Mouse (Mus musculus) brain, embryonic 14.5 days (tissue): ENCODE data around the gene 2610301B20Rik. TPM values are rescaled to one million over a fixed set of nuclear protein-coding genes. Genes with fewer than 3 reads are reported as not detected.
A peak's percentile ranks its signal among the peaks of the same experiment; 100 is the strongest.

Source experiments
- DNase-seq: peaks from one replicate; pipeline ENCODE4 v3.0.0-alpha.2; 2011; ENCODE audit warnings: low read depth
- CTCF ChIP-seq: fragments of 200-500 bp; IDR thresholded peaks from 2 replicates; pipeline ENCODE4 v1.5.1; 2012; ENCODE audit warnings: inconsistent platforms, mild to moderate bottlenecking, moderate library complexity, borderline replicate concordance; ENCODE audit not compliant: insufficient read depth, insufficient read length; ENCODE audit errors: extremely low read depth
- POLR2A ChIP-seq: fragments of 200-500 bp; IDR thresholded peaks from 2 replicates; pipeline ENCODE4 v1.6.1; 2012; ENCODE audit warnings: mild to moderate bottlenecking, inconsistent platforms, borderline replicate concordance; ENCODE audit not compliant: poor library complexity, insufficient read depth, insufficient read length, severe bottlenecking; ENCODE audit errors: extremely low read depth
- polyA plus RNA-seq: library from polyadenylated mRNA; depleted of rRNA; stranded (reverse); fragments of >200 nt; gene quantifications from 2 replicates; pipeline ENCODE4 v1.2.3, GENCODE M21; 2012

The 2610301B20Rik gene
- polyA plus RNA-seq, 1 experiment = 32.7 TPM

GRCm38 (mm10) chr4:10912611-10913301 lies 38.5 kb downstream of the 2610301B20Rik start:
- TF ChIP-seq CTCF (peak; percentile 84; the same call in 1 of the 2 replicates), POLR2A (no peak)
- peak; percentile 91 for DNase-seq

DNA sequence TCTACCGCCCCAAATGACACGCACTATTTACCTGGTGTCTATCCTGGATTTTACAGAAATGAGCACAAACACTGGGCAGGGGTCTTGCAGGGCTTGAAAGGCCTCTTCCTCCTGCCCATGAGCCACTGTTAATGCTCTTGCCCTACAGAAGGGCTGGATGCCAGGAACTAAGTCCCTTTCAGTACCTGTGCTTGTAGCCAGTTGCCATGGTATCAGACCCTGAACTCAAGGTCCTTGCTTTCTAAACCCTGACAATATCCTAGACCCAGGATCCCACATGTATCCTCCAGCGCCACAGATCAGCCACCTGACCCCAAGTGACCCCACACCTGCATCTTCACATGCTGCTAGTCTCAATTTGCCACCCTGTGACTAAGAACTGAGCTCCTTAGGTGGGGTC lies 39.1 kb downstream of the 2610301B20Rik start:
- DNase-seq = no peak
- TF ChIP-seq POLR2A = no peak
- TF ChIP-seq CTCF = no peak

GRCm38 (mm10) chr4:10914766-10915165 lies 40.5 kb downstream of the 2610301B20Rik start:
- DNase-seq = no peak
- TF ChIP-seq POLR2A (no peak), CTCF (no peak)

DNA sequence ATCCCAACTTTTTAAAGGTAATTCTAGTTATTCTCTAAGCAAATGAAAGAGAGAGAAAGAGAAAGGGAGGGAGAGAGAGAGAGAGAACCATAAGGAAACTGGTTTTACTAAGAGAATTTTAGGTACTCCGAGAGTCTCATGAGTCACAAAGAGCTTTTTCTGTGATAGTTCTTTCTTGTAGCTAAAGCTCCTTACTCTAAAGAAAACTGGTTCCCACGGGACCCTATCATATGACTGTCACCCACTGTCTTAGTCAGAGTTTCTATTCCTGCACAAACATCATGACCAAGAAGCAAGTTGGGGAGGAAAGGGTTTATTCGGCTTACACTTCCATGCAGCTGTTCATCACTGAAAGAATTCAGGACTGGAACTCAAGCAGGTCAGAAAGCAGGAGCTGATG lies 41.0 kb downstream of the 2610301B20Rik start:
- DNase-seq = no peak
- no peak for TF ChIP-seq POLR2A
- TF ChIP-seq CTCF = no peak

DNA sequence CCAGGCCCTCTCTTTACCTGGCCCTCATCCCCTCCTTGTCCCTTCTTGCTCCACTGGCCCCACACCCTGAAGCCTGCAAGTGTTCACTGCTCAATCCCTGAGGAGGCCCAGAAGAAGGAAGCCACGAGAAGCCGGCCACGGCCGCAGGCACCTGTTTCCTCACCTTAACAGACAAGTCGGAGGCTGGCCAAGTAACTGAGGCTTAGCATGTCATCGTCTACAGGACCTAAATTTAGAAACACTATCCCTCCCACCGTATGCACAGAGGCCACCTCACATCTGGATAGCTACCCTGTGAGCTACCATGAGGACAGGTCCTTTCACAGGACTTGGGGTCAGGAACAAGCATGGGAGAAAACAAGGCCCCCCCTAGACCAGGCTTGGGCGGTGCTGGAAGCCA lies 44.1 kb downstream of the 2610301B20Rik start:
- no peak for DNase-seq
- TF ChIP-seq CTCF (no peak), POLR2A (no peak)

DNA sequence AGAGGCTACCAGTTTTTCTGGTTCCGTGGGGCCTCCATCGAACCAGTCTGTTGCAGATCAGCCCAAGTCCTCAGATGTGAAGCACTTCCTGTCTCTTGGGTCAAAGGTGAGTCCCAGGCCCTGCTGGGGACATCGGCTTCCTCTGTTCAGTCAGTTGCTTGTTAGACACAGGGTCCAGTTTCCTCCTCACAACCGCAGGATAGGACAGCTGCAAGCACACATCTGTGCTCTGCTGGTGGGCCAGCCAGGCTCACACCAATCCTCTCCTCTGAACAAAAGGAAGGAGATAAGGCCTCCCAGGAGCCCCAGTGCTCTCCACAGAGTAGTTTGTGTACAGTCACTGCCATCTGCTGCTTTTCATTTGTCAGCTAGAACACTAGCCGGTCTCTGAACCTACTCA lies 44.8 kb downstream of the 2610301B20Rik start:
- no peak for DNase-seq
- TF ChIP-seq CTCF (no peak), POLR2A (no peak)

- no peak for DNase-seq
- no peak for TF ChIP-seq CTCF
- no peak for TF ChIP-seq POLR2A
Measured at GRCm38 (mm10) chr4:10919530-10919929, 45.2 kb downstream of the 2610301B20Rik start.

DNA sequence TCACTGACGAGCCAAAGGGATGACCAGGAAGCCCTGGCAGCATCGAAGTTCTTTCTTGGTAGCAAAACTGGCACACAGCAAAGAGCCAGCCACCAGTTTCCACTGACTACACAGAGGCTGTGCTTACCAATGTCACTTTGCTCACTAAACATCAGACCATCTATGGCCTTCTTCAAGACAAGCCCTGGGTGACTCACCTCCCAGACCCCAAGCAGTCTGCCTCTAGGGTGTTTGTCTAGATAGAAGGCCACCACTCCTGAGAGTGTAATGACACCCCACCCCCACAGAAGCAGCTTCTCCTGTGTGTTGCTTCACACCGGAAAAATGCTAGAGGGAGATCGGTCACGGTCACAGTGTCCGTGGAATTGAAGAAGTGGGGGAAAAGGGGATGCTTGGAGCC lies 45.7 kb downstream of the 2610301B20Rik start:
- TF ChIP-seq POLR2A (no peak), CTCF (no peak)

GRCm38 (mm10) chr4:10920622-10921021 lies 46.3 kb downstream of the 2610301B20Rik start:
- DNase-seq = no peak
- TF ChIP-seq CTCF (no peak), POLR2A (no peak)

More for the DNA sequence above, 45.7 kb downstream of the 2610301B20Rik start:
- DNase-seq = no peak

DNA sequence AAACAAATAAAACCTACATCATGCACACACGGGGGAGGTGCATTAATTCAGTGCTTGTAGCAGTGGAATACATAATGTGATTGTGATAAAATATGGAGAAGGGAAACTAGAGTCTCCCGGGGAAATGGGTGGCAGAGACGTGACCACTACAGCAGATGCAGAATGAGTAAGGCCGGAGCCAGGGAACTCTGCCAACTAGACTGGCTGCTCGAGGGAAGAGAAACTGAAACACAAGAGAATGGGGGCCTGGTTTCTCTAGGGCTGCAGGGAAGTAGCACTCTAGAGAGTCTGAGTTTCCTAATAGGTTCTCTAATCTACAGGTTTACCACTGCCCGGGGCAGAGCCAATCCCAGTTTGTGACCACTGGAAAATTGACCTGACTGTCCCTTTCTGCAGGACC lies 48.9 kb downstream of the 2610301B20Rik start:
- TF ChIP-seq CTCF = no peak
- TF ChIP-seq POLR2A = no peak
- DNase-seq = peak; percentile 81

DNA sequence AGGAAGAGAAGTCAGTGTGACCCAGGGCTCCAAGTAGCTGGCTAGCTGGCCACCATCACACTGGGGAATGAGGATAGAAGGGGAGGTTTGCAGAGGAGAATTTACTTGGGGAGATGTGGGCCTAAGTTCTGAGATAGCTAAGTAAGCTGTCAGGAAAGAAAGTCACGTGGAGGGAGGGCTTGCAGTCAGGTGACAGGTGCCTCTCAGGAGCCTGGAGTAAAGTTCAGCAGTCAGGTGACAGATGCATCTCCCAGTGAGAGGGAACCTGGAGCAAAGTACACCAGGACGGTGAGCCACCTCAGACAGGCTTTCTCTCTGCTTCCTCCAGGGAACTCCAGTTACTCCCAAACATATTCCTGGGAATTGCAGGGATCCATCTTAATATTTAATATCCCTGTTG lies 49.8 kb downstream of the 2610301B20Rik start:
- no peak for DNase-seq
- no peak for TF ChIP-seq CTCF
- no peak for TF ChIP-seq POLR2A

DNA sequence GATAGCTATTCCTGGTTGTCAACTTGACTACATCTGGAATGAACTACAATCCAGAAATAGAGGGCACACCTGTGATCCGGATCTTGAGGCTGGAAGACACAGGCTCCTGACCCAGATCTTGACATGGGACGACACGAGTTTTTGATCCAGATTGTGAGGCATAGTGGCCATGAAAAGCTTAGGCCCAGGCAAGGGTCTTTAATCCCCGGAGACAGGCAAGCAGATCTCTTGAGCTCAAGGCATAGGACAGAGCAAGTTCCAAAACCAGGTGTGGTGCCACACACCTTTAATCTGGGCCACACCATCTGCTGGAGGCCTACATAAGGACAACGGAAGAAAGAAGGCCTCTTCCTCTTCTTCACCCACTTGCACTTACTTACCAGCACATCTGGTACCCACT lies 50.2 kb downstream of the 2610301B20Rik start:
- TF ChIP-seq POLR2A (no peak), CTCF (no peak)
- no peak for DNase-seq

- DNase-seq = no peak
- no peak for TF ChIP-seq CTCF
- TF ChIP-seq POLR2A = no peak
Measured at GRCm38 (mm10) chr4:10926416-10926815, 52.1 kb downstream of the 2610301B20Rik start.

DNA sequence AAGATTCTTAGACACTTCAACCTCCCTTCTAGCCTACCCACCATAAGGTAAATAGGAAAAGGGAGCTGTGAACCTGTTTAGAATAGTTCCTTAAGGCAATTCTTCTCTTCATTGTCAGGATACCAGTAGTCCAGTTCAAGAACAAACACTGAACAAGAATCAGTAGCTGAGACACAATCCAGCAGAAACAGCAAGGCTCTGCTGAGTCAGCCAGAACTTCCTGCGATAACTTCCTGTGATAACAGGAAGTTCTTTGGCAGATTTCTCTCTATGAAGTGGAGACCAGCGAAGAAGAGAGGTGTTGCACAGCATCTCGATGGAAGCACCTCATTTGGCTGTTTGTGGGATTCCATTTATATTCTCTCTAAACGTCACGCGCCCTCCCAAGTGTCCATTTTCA lies 53.9 kb downstream of the 2610301B20Rik start:
- TF ChIP-seq POLR2A (no peak), CTCF (no peak)
- DNase-seq = no peak
